In genomic region chr10:59995889-59996288, GRCm38 (mm10) we compare ENCODE assay signal across 24 mouse cellular contexts. TPM values are rescaled to one million over a fixed set of nuclear protein-coding genes. Genes with fewer than 3 reads are reported as not detected.
DNase-seq lines count a peak whose midpoint lies in the region; ATAC-seq and TF ChIP-seq lines count a peak whose summit lies in the region.
"Had no signal": no experiment of that assay in that cellular context is flagged by ENCODE, and none has a peak within 500 bp of the region (broad histone marks: within the 10 kb centered on the region; RNA-seq: fewer than 3 reads in every experiment).

No protein-coding gene starts in this region.

- no peaks in the 10 kb centered on the region for H3K9me3 ChIP-seq in heart, embryonic 11.5 days (replicated peaks; ENCODE audit: control insufficient read depth, low read length)
- no peaks in the 10 kb centered on the region for H3K9me3 ChIP-seq in intestine, postnatal 0 days (ENCODE audit: control insufficient read depth)
- no peaks in the 10 kb centered on the region for H3K9me3 ChIP-seq in intestine, embryonic 16.5 days (ENCODE audit: control insufficient read depth, low read length)
- H3K9me3 ChIP-seq in heart, embryonic 16.5 days (replicated peaks; ENCODE audit: control insufficient read depth, low read length) = no peaks in the 10 kb centered on the region
- H3K9me3 ChIP-seq: midbrain, embryonic 13.5 days; neural tube, embryonic 13.5 days had no signal

- TF ChIP-seq CTCF in intestine, postnatal 0 days (IDR thresholded peaks at IDR 0.05; ENCODE audit: low read depth) = no peak

- 80% methylated on average over 6 of the region's 6 CpGs for WGBS in heart, embryonic 11.5 days (ENCODE audit: insufficient replicate concordance)
- 76% methylated on average over 6 of the region's 6 CpGs for WGBS in intestine, postnatal 0 days
- WGBS in intestine, embryonic 16.5 days = 85% methylated on average over 6 of the region's 6 CpGs
- WGBS in heart, embryonic 16.5 days = 66% methylated on average over 6 of the region's 6 CpGs

- ATAC-seq in heart, embryonic 11.5 days (replicated peaks; ENCODE audit: insufficient number of reproducible peaks, low FRiP score, low TSS enrichment) = no peak
- peak; percentile 33; the same call in 1 of the 2 replicates for ATAC-seq in intestine, postnatal 0 days
- no peak for ATAC-seq in intestine, embryonic 16.5 days
- ATAC-seq in heart, embryonic 16.5 days (replicated peaks; ENCODE audit: extremely low read depth, insufficient read depth, low FRiP score) = 0 out of 2 replicates have a peak, but pooled peaks have one; percentile 28
- ATAC-seq: CD4-positive, CD25-positive, alpha-beta regulatory T cell, adult 4 months; forebrain, embryonic 14.5 days; midbrain, embryonic 13.5 days had no signal

- no peaks in the 10 kb centered on the region for H3K27me3 ChIP-seq in heart, embryonic 11.5 days (ENCODE audit: control insufficient read depth, insufficient read depth, low read length)
- no peaks in the 10 kb centered on the region for H3K27me3 ChIP-seq in intestine, postnatal 0 days (replicated peaks; ENCODE audit: control insufficient read depth, insufficient read depth, low read length)
- no peaks in the 10 kb centered on the region for H3K27me3 ChIP-seq in intestine, embryonic 16.5 days (replicated peaks; ENCODE audit: control insufficient read depth, insufficient read depth, low read length)
- H3K27me3 ChIP-seq in heart, embryonic 16.5 days (ENCODE audit: control insufficient read depth, insufficient read depth, low read length) = no peaks in the 10 kb centered on the region
- H3K27me3 ChIP-seq: midbrain, embryonic 13.5 days; neural tube, embryonic 13.5 days had no signal

- no peak overlapping the region for H3K4me2 ChIP-seq in heart, embryonic 11.5 days
- H3K4me2 ChIP-seq in intestine, postnatal 0 days (replicated peaks; ENCODE audit: low read depth) = no peak overlapping the region
- no peak overlapping the region for H3K4me2 ChIP-seq in intestine, embryonic 16.5 days (ENCODE audit: low read depth, low read length)
- no peak overlapping the region for H3K4me2 ChIP-seq in heart, embryonic 16.5 days (ENCODE audit: low read depth, low read length)
- H3K4me2 ChIP-seq: hindbrain, embryonic 14.5 days; midbrain, embryonic 13.5 days; neural tube, embryonic 13.5 days had no signal

- H3K4me1 ChIP-seq in heart, embryonic 11.5 days (ENCODE audit: control insufficient read depth, insufficient read depth, low read length) = peaks cover 13% of the 10 kb centered on the region
- no peaks in the 10 kb centered on the region for H3K4me1 ChIP-seq in intestine, postnatal 0 days (replicated peaks; ENCODE audit: control insufficient read depth, insufficient read depth, low read length)
- peaks cover under 1% of the 10 kb centered on the region for H3K4me1 ChIP-seq in intestine, embryonic 16.5 days (ENCODE audit: control insufficient read depth, insufficient read depth, low read length)
- peaks cover 26% of the 10 kb centered on the region for H3K4me1 ChIP-seq in heart, embryonic 16.5 days (ENCODE audit: control insufficient read depth, insufficient read depth, low read length)

- H3K9ac ChIP-seq in heart, embryonic 11.5 days (ENCODE audit: low read depth, low read length) = no peak overlapping the region
- H3K9ac ChIP-seq in intestine, postnatal 0 days (ENCODE audit: low read depth, low read length) = no peak overlapping the region
- H3K9ac ChIP-seq in intestine, embryonic 16.5 days (ENCODE audit: low read depth, low read length) = no peak overlapping the region
- H3K9ac ChIP-seq in heart, embryonic 16.5 days (ENCODE audit: low read length) = no peak overlapping the region
- H3K9ac ChIP-seq: hindbrain, embryonic 14.5 days; liver, embryonic 14.5 days; midbrain, embryonic 13.5 days; neural tube, embryonic 13.5 days had no signal

- no peak overlapping the region for H3K27ac ChIP-seq in heart, embryonic 11.5 days (ENCODE audit: low read depth, low read length)
- H3K27ac ChIP-seq in intestine, postnatal 0 days (ENCODE audit: low read depth, low read length) = peak overlapping the region; percentile 41; the same call in 1 of the 2 replicates
- H3K27ac ChIP-seq in intestine, embryonic 16.5 days (ENCODE audit: low read length) = no peak overlapping the region
- peak overlapping the region; percentile 69 for H3K27ac ChIP-seq in heart, embryonic 16.5 days (ENCODE audit: low read length)
- H3K27ac ChIP-seq: hindbrain, embryonic 14.5 days; liver, embryonic 14.5 days; macrophage; midbrain, embryonic 13.5 days; neural tube, embryonic 13.5 days had no signal

- H3K4me3 ChIP-seq in heart, embryonic 11.5 days (ENCODE audit: low read depth, low read length) = no peak overlapping the region
- H3K4me3 ChIP-seq in intestine, postnatal 0 days (ENCODE audit: low read depth, low read length) = no peak overlapping the region
- H3K4me3 ChIP-seq in intestine, embryonic 16.5 days (ENCODE audit: low read length) = no peak overlapping the region
- no peak overlapping the region for H3K4me3 ChIP-seq in heart, embryonic 16.5 days (ENCODE audit: low read length)
- H3K4me3 ChIP-seq: midbrain, embryonic 13.5 days; neural tube, embryonic 13.5 days had no signal

- peaks cover 7% of the 10 kb centered on the region for H3K36me3 ChIP-seq in heart, embryonic 11.5 days (ENCODE audit: control insufficient read depth, insufficient read depth, low read length)
- H3K36me3 ChIP-seq in intestine, postnatal 0 days (ENCODE audit: control insufficient read depth, insufficient read depth) = peaks cover 30% of the 10 kb centered on the region
- H3K36me3 ChIP-seq in intestine, embryonic 16.5 days (ENCODE audit: control insufficient read depth, insufficient read depth, low read length) = peaks cover 8% of the 10 kb centered on the region
- peaks cover 18% of the 10 kb centered on the region for H3K36me3 ChIP-seq in heart, embryonic 16.5 days (ENCODE audit: control insufficient read depth, insufficient read depth)

- DNase-seq in heart, adult 18-20 months = peak; percentile 58 to 78
- DNase-seq in spleen, adult 18-20 months = no peak
- DNase-seq in left cerebral cortex, adult 9 months (ENCODE audit: low spot score in 2 of 2) = no peak
- DNase-seq: adrenal gland, postnatal 36 days; cerebellum, adult 18-20 months; cerebellum, postnatal 25 days; gastrocnemius, postnatal 25 days; kidney, adult 18-20 months; layer of hippocampus, adult 9-11 months; liver; lung, adult 2 months; lung, postnatal 10 days; thymus, postnatal 4 days had no signal

RNA-seq across cellular contexts. Expression of gene Ascc1, which starts 6.7 kb away (rescaled TPM):
- total RNA-seq in heart, adult 18-20 months (2021) = 10 to 100 TPM; 23.2 to 25.9 TPM
- 34.5 and 36.2 TPM in 2 replicates for polyA plus RNA-seq in heart, embryonic 11.5 days (2014; fragmentation: Nextera tagmentation; extraction: Ambion mirVana)
- polyA plus RNA-seq in intestine, postnatal 0 days (2015; fragmentation: Nextera tagmentation; extraction: Ambion mirVana) = 28.7 TPM in 2 replicates
- 47.2 and 47.3 TPM in 2 replicates for polyA plus RNA-seq in intestine, embryonic 16.5 days (2015; fragmentation: Nextera tagmentation; extraction: Ambion mirVana)
- polyA plus RNA-seq in heart, embryonic 16.5 days (2015; fragmentation: Nextera tagmentation; extraction: Ambion mirVana) = 41.9 and 44.1 TPM in 2 replicates

RNA-seq across cellular contexts. Expression of gene Anapc16, which starts 7.0 kb away (rescaled TPM):
- total RNA-seq in heart, adult 18-20 months (2021) = 10 to 100 TPM; 73.8 to 84.0 TPM
- polyA plus RNA-seq in heart, embryonic 11.5 days (2014; fragmentation: Nextera tagmentation; extraction: Ambion mirVana) = 70.6 and 84.1 TPM in 2 replicates
- 98.4 and 100 TPM in 2 replicates for polyA plus RNA-seq in intestine, postnatal 0 days (2015; fragmentation: Nextera tagmentation; extraction: Ambion mirVana)
- 94.0 and 97.8 TPM in 2 replicates for polyA plus RNA-seq in intestine, embryonic 16.5 days (2015; fragmentation: Nextera tagmentation; extraction: Ambion mirVana)
- polyA plus RNA-seq in heart, embryonic 16.5 days (2015; fragmentation: Nextera tagmentation; extraction: Ambion mirVana) = 89.3 and 90.1 TPM in 2 replicates

RNA-seq across cellular contexts. Expression of gene Ddit4, which starts 44.3 kb away (rescaled TPM):
- total RNA-seq in heart, adult 18-20 months (2021) = 100 to 1,000 TPM; 158 to 190 TPM
- polyA plus RNA-seq in heart, embryonic 11.5 days (2014; fragmentation: Nextera tagmentation; extraction: Ambion mirVana) = 1.9 and 3.4 TPM in 2 replicates
- 11.5 and 17.8 TPM in 2 replicates for polyA plus RNA-seq in intestine, postnatal 0 days (2015; fragmentation: Nextera tagmentation; extraction: Ambion mirVana)
- 28.6 and 33.1 TPM in 2 replicates for polyA plus RNA-seq in intestine, embryonic 16.5 days (2015; fragmentation: Nextera tagmentation; extraction: Ambion mirVana)
- polyA plus RNA-seq in heart, embryonic 16.5 days (2015; fragmentation: Nextera tagmentation; extraction: Ambion mirVana) = 29.0 and 31.9 TPM in 2 replicates

Comparison
In these comparisons a context has a peak if more than half of its experiments do, and no peak if none do; other contexts are left out.
1. ATAC-seq: peak in intestine, postnatal 0 days (single experiment) and heart, embryonic 16.5 days (single experiment); none in heart, embryonic 11.5 days (single experiment) and intestine, embryonic 16.5 days (single experiment).
2. H3K27ac ChIP-seq: peak in intestine, postnatal 0 days (single experiment) and heart, embryonic 16.5 days (single experiment); none in heart, embryonic 11.5 days (single experiment) and intestine, embryonic 16.5 days (single experiment).
3. DNase-seq: peak in heart, adult 18-20 months (2 of 2); none in spleen, adult 18-20 months (0 of 2) and left cerebral cortex, adult 9 months (0 of 2).